Mouse (Mus musculus) testis, adult 2 months (tissue): ENCODE measurements around the gene Ap1g1.

Experiments
- CTCF ChIP-seq: fragments of 200-500 bp; IDR thresholded peaks from 2 replicates; pipeline ENCODE4 v1.5.1; 2012; ENCODE audit warnings: low read depth, mild to moderate bottlenecking, inconsistent platforms, low read length, moderate library complexity; ENCODE audit not compliant: control insufficient read depth, insufficient read depth, insufficient replicate concordance
- POLR2A ChIP-seq: fragments of 200-500 bp; IDR thresholded peaks from 2 replicates; pipeline ENCODE4 v1.6.1; 2012; ENCODE audit warnings: low read depth, mild to moderate bottlenecking, inconsistent platforms, low read length, moderate library complexity; ENCODE audit not compliant: control insufficient read depth

GRCm38 (mm10) chr8:109890794-109891585 lies 112.6 kb downstream of the Ap1g1 start:
- TF ChIP-seq CTCF = no peak
- TF ChIP-seq POLR2A = no peak
